Mouse (Mus musculus) B cell, adult (primary cell): ENCODE data around the gene Olfr429. TPM values are rescaled to one million over a fixed set of nuclear protein-coding genes. Genes with fewer than 3 reads are reported as not detected.

Experiments
- total RNA-seq: library from RNA; stranded (reverse); gene quantifications from 4 replicates; pipeline ENCODE4 v1.2.4, GENCODE M21; 2023; ENCODE audit not compliant: inconsistent age

The Olfr429 gene
- total RNA-seq, result not detected in 4 replicates

DNA sequence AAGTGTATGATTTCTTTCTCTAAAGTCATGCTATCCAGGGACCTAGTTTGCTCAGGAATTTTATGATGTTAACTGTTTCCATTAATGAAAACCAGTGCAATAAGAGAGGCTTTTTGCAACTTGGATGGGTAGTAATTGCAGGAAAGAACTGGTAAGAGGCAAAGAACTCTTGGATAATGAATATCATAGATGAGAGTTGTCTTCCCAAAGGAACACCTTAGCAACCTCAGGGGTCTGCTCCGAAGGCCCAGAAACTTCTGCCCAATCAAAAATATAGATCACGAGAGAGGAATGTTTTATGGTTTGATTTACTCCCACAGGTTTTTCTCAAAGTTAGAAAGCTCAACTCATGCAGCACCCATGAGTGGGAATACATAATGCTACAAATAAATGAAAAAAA lies at the start of gene Olfr429:
Gene Olfr429, plus strand, starts transcription at position 301 of the 400 bp plus-strand sequence.

DNA sequence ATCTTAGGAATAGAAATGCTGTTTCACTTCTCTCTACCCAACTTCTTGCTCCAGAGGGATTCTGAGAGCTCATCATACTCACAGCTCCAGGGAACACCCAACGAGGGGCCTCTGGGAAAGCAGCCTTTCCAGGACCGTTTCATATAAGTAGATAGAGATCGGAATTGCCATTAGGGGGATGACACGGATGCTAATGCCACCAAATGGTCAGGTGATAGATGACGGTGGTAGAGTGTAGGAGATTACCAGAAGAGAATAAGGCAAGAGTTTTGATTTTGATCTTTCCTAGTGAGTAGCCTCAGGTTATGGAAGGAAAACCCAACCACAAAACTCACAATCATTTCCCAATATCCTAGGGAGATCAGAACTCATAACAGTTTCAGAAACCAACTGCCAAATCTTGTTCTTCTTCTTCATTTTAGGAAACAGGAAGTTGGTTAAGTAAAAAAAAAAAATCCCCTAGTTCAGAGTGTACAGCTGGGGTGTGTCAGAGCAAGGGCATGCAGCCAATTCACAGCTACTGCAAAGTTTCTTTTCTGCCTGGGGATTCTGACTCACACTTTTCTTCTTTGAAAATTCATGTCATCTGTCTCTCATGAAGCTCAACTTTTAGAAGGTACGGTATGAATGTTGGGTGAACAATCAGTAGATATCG lies 43.5 kb upstream of the Olfr429 start, which contains the start of gene Olfr433:
Gene Olfr433, plus strand, starts transcription at position 183 of the 655 bp plus-strand sequence.

DNA sequence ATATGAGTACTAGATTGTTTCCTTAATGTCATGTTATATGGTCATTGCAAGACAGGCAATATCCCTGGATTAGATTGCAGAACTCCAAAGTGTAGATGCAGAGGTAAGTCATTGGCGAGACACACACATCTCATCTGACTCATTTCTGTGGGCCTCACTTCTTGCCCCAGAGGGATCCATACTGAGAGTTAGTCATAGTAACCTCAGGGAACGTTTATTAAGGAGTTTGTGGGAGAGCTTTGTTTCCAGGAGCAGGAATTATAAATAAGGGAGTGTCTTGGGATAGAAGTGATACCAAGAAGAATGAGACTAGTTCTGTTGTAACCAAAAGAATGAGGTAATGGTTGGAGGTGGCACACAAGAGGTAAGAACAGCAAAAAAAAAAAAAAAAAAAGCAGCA lies 35.2 kb upstream of the Olfr429 start, which contains the start of gene Olfr432:
Gene Olfr432, plus strand, starts transcription at position 313 of the 400 bp plus-strand sequence.

DNA sequence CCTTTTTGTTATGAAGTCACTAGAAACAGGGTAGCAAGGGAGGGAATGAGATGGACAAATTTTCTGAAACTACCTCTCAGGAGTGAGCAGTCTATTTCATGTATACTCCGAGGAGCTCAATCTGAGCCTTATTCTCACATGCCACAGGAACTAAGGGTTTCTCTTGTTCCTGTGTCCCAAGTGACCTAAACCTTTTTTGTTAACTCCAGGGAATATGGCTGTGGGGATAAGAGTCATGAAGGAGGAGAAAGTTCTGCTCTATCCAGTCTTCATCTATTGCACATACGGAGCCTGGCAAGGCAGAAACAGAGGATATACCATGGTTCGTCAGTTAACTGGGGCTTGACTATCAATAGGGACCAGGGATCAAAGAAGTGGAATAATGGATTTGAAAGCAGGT lies 17.8 kb upstream of the Olfr429 start, which contains the start of gene Olfr430:
Gene Olfr430, plus strand, starts transcription at position 301 of the 400 bp plus-strand sequence.

DNA sequence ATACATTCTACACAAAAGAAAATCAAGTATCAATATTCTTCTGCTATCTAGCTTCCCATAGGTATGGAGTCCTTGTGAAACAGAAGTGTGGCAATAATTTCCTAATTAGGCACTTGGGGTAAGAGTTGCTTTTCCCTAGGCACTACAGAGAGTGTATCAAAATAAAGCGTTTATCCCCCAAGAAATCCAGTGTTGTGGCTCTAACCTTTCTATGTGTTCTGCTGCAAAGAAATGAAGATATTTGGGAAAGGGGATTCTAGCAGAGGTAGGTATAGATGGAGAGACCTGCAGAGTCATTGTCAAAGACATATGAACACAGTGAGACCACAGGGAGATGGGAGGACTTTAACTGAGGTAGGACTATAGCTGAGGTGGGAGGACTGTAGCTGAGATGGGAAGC lies 12.5 kb downstream of the Olfr429 start, which contains the start of gene Olfr427:
Gene Olfr427, plus strand, starts transcription at position 301 of the 400 bp plus-strand sequence.

DNA sequence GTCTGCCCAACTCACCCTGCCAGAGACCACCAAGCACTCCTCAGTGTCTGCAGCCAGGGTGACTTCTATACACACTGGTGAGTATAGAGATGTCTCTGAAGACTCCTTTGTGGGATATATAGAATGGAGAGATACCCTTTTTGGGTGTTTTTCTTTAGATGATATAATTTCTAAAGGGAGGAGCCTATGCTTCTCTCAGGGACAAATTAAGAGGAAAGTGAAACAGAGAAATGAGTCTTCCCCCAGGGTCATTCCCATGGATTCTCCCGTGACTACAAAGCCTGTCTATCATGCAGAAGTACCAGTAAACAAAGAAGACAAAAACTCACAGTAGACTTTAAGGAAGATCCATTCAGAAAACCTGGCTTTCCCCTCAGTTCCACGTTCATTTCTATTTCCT lies 36.9 kb downstream of the Olfr429 start, which contains the start of gene Olfr231:
Gene Olfr231, minus strand, starts transcription at position 101 of the 400 bp plus-strand sequence.

DNA sequence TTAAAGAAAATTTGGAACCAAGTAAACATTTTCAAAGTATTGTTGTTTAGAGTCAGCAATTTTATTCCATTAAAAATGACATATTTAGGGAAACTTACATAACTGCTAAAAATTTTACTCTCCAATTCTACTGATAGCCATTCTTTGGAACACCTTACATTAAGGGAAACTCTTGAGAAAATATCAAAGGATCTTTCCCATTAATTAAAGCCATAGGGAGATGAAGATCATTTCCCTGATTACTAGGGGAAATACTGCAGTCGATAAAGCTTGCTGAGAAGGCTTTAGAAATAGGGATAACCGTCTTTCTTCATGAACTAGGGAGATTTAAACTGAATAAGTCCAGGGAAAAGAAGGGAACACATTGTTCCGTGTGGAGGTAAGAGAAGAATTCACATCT lies 47.1 kb downstream of the Olfr429 start, which contains the start of gene Olfr424:
Gene Olfr424, plus strand, starts transcription at position 301 of the 400 bp plus-strand sequence.

Other genes starting within 250 kb of the Olfr429 start
- gene Ifi211, start 171.3 kb upstream of the Olfr429 start, total RNA-seq, result 0.51 to 0.99 TPM in 2 of 4 replicates, not detected in the others
- gene Mndal, start 141.8 kb upstream of the Olfr429 start, total RNA-seq, result 501 to 587 TPM (median 554 TPM) in 4 replicates
- gene Ifi203, start 141.7 kb upstream of the Olfr429 start, total RNA-seq, result 256 to 308 TPM (median 264 TPM) in 4 replicates
- not detected in 4 replicates for gene Ifi202b, start 101.6 kb upstream of the Olfr429 start, total RNA-seq
- 5.7 to 11.8 TPM (median 6.6 TPM) in 4 replicates for gene Ifi205, start 52.5 kb upstream of the Olfr429 start, total RNA-seq
- 0.18 to 0.35 TPM (median 0.28 TPM) in 4 replicates for gene Olfr433, start 43.6 kb upstream of the Olfr429 start, total RNA-seq
- not detected in 4 replicates for gene Olfr432, start 35.1 kb upstream of the Olfr429 start, total RNA-seq
- gene Olfr430, start 17.7 kb upstream of the Olfr429 start, total RNA-seq, result not detected in 4 replicates
- gene Olfr427, start 12.6 kb downstream of the Olfr429 start, total RNA-seq, result not detected in 4 replicates
- gene Olfr231, start 36.8 kb downstream of the Olfr429 start, total RNA-seq, result not detected in 4 replicates
- not detected in 4 replicates for gene Olfr424, start 47.2 kb downstream of the Olfr429 start, total RNA-seq
- gene Olfr420, start 71.3 kb downstream of the Olfr429 start, total RNA-seq, result not detected in 4 replicates
- 0.16 TPM in 1 of 4 replicates, not detected in the others for gene Spta1, start 88.4 kb downstream of the Olfr429 start, total RNA-seq
- gene Olfr419, start 167.7 kb downstream of the Olfr429 start, total RNA-seq, result not detected in 4 replicates
- not detected in 4 replicates for gene Mptx1, start 246.2 kb downstream of the Olfr429 start, total RNA-seq